Mouse (Mus musculus) gastrocnemius, adult 2 months (tissue): ENCODE data around the gene Creb3l1. TPM values are rescaled to one million over a fixed set of nuclear protein-coding genes. Genes with fewer than 3 reads are reported as not detected.

Experiments used
- DNase-seq: peaks from one replicate; pipeline ENCODE4 v3.0.0; 2022
- H3K27ac ChIP-seq: fragments of 200-600 bp; 2 replicates; pipeline ENCODE4 v1.8.1; 2022; ENCODE audit warnings: mild to moderate bottlenecking
- H3K4me3 ChIP-seq: fragments of 200-600 bp; 2 replicates; pipeline ENCODE4 v1.8.1; 2022; ENCODE audit warnings: mild to moderate bottlenecking, moderate library complexity
- CTCF ChIP-seq: fragments of 200-600 bp; IDR thresholded peaks from 2 replicates; pipeline ENCODE4 v1.8.1; 2022; ENCODE audit warnings: antibody characterized with exemption, mild to moderate bottlenecking, moderate library complexity
- intact Hi-C: fragments of 180-260 bp; cut with DNase I; formaldehyde crosslinking; loops from one replicate; pipeline ENCODE4 v1.15.1; 2025
- total RNA-seq, 2 experiments: library from RNA; stranded (reverse); gene quantifications; 2 replicates each; pipeline ENCODE4 v1.2.3; 2021

Gene Creb3l1
- total RNA-seq, 2 experiments from 2014 or later = 2.2 to 6.6 TPM

DNA sequence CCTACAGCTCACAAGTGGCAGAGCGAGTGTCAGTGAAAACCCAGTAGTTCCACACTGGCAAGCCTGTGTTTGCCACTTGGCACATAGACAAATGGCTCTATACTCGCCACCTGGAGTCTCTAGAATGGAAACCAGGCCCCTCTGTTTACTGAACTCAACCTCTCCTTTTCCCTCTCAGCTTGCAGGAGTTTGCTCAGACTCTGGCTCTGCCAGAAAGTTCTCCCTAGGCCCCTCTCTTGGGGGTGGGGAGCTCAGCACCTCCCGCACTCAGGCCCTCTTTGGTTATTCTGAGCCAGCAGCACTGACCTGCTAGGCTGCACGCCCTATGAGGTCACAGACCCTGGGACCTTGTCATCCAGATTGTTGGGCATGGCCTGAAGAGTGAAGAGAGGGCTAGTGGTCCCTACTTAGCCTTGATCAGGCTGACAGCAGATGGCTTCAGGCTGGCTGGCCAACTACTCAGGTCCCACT, 69.1 kb downstream of the Creb3l1 start:
- peak overlapping the region; percentile 82 for H3K27ac ChIP-seq
- no peak for TF ChIP-seq CTCF

DNA sequence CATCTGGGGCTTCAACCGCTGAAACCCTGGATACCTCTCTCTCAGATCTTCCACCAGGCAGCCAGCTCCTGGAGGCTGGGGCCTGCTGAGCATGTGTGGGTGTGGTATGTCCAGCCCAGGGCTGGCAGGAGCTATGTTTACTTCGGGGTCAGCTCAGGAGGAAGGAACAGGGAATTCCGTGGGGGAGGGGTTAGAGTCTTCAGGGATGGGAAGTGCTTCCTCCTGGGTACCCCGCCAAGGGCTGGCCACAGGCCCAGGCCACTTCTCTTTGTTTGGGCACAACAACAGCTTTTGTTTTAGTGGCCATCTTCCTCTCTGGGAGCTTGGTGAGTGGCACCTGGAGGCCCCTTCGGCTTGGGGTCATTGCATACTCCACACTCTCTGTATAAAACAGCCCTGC, 70.5 kb downstream of the Creb3l1 start:
- no peak; the same call in 1 of the 2 replicates for TF ChIP-seq CTCF
- H3K27ac ChIP-seq = peak overlapping the region; percentile 82
- intact Hi-C loops = no loop called here
- DNase-seq = peak; percentile 74
- peak overlapping the region; percentile 34; the same call in 1 of the 2 replicates for H3K4me3 ChIP-seq

More for the DNA sequence above, 69.1 kb downstream of the Creb3l1 start:
- no peak overlapping the region for H3K4me3 ChIP-seq
- DNase-seq = no peak
- intact Hi-C loops = no loop called here

DNA sequence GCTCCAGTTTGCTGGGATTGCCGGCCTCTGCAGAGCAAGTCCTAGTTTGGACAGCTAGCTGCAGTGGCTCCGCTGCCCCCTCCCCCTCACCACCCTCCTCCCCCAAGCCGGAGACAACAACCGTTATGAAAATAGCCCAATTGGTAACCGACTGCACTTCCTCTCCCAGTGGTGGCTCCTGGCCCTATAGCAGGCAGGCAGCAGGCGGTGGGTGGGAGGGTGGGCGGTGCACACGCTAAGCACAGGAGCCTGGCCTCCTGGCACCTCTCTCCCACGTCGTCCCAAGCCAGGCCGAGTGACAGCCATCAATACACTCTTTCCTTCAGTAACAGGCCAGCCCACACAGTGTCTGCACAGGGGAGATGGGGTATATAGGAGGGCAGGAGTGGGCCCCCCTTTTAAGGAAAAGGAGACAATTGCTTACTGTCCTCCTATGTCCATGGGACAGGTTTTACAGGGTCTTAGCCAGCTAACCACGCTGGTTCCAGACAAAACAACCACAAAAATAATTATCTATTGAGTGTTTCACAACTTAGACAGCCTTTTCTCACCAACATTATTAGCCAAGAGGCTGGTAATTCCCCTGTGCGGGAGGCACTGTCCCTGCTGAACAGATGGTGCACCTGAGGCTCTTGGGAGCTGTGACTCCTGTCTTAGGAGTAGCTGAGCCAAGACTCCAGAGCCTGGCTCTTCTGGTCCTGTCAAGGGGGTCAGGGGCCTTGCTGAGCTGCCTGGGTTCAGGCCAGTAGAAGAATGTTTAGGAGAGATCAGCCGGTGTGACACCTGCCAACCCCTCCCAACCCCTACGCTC, 73.8 kb downstream of the Creb3l1 start:
- Histone ChIP-seq H3K27ac (peak overlapping the region; percentile 99), H3K4me3 (peak overlapping the region; percentile 83)
- no peak for TF ChIP-seq CTCF
- intact Hi-C loops = no loop called here
- DNase-seq = peak; percentile 77

DNA sequence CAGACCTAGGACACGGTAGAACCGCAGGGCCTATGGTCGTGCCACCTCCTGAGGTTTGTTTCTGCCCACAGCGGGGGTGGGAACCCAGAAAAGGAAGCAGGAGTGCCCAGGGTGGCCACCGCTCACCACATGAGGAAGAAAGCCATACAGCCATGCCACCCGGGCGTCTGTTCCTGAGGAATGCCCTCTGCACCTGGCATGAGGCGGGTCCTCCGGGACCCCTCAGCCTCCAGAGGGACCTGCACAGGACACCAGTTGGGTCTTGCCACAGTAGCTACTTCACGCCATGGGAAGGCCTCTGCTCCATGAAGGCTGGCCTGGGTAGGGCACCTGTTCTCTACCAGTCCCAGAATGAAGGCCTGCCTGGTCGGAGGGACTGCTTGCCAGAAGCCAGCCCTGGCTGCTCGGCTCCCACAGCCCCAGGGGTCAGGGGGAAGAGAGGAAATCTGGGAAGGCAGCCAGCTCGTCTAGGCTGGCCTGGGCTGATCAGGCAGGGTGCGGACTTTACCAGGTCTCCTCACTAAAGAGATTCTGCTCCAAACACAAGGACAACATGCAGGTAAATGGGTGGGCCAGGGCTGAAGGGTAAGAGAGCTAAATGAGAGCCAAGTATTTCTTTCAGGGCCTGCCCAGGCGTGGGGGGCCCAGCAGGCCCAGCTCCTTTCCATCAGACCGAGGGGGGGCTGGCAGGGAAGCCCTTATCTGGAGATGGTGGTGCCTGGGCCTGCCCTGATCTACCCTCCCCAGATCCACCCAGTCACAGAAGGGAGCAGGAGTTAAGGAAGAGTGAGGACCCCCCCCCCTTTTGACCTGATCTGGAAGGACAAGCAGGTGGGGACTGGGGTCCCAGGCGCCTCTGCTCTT, 74.7 kb downstream of the Creb3l1 start:
- intact Hi-C loops = loop anchor here (10.0 kb wide), 1 partner anchor 1095 kb away; the partner anchor contains the start of gene Prdm11
- peak overlapping the region; percentile 99 for H3K27ac ChIP-seq
- peak; percentile 82 for DNase-seq

DNA sequence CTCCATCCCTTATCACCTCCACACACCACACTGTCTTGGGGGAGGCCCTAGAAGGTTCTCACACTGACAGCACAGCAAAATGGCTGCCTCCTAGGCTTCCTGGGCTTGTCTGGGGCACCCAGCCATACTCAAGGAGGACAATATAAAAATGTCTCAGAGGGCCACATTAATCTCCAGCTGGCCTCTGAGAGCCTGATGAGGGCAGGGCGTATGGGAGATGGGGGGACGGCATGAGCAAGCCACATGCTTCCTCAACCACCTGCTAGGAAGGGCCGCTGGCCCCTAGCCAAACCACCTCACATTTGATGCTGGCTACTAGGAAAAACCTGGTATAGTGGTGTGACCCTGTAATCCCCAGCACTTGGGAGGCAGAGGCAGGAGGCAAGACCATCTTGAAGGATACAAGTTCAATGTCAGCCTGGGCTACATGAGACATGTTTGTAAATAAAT, 75.5 kb downstream of the Creb3l1 start:
- intact Hi-C loops = loop anchor here (10.0 kb wide), 1 partner anchor 1096 kb away; the partner anchor contains the start of gene Prdm11
- H3K27ac ChIP-seq = peak overlapping the region; percentile 99
- TF ChIP-seq CTCF = no peak
- DNase-seq = peak; percentile 65
- H3K4me3 ChIP-seq = peak overlapping the region; percentile 83

More for the DNA sequence above, 74.7 kb downstream of the Creb3l1 start:
- TF ChIP-seq CTCF = no peak
- peak overlapping the region; percentile 83 for H3K4me3 ChIP-seq

DNA sequence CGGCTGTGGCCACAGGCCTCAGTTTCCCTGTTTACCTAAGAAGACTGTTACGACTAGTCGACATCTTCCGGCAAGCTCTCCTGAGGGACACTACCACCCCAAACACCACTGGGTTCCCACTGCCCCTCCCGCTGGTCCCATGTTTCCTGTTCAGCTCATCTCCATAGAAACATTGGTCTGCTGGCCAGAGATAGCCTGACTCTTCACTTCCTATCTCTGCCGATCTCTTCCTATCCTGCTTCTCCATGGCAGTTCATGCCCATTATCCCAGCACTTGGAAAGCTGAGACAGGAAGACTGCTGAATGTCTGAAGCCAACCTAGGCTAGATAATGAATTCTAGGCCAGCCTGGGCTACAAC, 76.2 kb downstream of the Creb3l1 start:
- H3K27ac ChIP-seq = peak overlapping the region; percentile 99
- DNase-seq = no peak
- TF ChIP-seq CTCF = no peak
- H3K4me3 ChIP-seq = peak overlapping the region; percentile 83
- intact Hi-C loops = loop anchor here (10.0 kb wide), 1 partner anchor 1097 kb away; the partner anchor contains the start of gene Prdm11

DNA sequence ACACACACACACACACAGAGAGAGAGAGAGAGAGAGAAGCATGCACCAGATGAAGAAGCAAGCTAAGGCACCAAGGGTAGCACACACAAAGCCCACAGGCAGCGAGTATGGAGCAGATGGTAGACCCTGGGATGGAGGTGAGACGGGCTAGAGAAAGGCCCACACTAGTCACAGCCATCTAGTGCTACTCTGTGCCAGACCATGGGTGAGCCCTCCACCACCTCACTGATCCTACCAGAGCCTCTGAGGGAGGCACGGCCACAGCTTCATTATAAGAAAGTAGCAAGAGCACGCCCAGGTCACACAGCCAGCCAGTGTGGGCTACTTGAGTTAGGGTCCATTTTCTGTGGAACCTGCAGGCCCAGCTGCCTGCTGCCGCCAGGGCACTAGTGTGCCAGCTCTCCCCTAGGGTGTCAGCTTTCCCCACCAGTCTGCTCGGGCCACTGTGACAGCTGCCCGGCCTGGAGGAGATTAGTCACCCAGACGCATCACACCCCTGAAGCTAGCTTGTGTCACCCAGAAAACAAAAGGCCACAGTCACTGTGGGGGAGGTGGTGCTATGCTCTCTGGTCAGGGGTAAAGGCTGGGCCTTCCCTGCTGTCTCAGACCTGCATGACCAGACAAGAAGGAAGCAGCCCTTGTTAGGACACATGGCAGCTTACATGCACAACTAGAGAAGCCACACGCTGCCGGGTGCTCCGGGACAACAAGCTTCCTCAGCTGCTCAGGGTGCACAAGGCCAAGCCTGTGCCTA, 76.7 kb downstream of the Creb3l1 start:
- Histone ChIP-seq H3K4me3 (peak overlapping the region; percentile 83), H3K27ac (peak overlapping the region; percentile 99)
- peak; percentile 21; the same call in 1 of the 2 replicates for TF ChIP-seq CTCF
- intact Hi-C loops = loop anchor here (2.0 to 10.0 kb wide), 2 partner anchors 39 to 1097 kb away; partner anchors contain the start of gene Prdm11
- peak; percentile 87 for DNase-seq

DNA sequence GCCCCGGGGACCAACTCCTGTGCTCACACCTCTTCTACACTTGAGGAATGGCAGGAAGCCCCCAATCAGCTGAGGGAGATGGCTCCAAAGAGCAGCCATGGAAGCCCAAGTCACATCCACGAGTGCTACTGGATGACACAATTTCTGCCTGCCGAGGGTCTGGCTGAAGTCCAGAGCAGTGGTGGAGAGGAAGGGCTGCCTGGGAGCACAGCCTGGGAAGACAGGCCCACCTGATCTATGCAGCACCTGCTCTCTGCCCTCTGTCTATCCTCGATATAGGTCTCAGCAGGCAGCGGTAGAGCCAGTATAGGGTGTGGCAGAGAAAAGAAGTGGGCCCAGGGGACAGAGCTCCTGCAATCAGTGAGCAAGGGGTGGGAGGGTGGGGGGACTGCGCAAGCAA, 77.5 kb downstream of the Creb3l1 start:
- Histone ChIP-seq H3K4me3 (peak overlapping the region; percentile 83), H3K27ac (peak overlapping the region; percentile 99)
- intact Hi-C loops = loop anchor here (1.0 to 10.0 kb wide), 3 partner anchors 12 to 1098 kb away; partner anchors contain the start of gene Prdm11
- TF ChIP-seq CTCF = no peak
- DNase-seq = peak; percentile 81

DNA sequence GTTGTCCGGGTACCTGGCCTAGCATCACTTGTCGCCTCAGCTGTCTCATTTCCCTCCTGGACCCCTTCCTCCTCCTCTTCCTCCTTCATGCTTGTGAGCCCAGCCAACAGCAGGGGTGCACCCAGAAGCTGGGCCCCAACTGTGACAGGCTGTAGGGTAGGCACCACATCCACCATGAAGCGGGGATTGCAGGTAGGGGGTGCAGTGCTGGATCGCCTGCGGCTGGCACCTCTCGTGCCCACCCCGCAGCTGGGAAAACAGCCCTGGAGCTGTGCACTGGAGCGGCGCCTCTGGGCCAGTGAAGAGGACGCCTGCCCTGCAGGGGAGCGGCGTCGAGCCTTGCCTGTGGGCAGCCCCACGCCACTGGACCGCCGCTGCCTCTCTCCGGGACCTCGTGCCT, 78.8 kb downstream of the Creb3l1 start, which contains the start of gene Gm9821:
Gm9821 (plus strand) TSS at position 221 of the 400 bp plus-strand sequence.
- DNase-seq = no peak
- H3K27ac ChIP-seq = peak within 1 kb of the TSS; percentile 99
- intact Hi-C loops = loop anchor here (10.0 kb wide), 1 partner anchor 1099 kb away; the partner anchor contains the start of gene Prdm11
- H3K4me3 ChIP-seq = peak within 1 kb of the TSS; percentile 83
- no peak for TF ChIP-seq CTCF

DNA sequence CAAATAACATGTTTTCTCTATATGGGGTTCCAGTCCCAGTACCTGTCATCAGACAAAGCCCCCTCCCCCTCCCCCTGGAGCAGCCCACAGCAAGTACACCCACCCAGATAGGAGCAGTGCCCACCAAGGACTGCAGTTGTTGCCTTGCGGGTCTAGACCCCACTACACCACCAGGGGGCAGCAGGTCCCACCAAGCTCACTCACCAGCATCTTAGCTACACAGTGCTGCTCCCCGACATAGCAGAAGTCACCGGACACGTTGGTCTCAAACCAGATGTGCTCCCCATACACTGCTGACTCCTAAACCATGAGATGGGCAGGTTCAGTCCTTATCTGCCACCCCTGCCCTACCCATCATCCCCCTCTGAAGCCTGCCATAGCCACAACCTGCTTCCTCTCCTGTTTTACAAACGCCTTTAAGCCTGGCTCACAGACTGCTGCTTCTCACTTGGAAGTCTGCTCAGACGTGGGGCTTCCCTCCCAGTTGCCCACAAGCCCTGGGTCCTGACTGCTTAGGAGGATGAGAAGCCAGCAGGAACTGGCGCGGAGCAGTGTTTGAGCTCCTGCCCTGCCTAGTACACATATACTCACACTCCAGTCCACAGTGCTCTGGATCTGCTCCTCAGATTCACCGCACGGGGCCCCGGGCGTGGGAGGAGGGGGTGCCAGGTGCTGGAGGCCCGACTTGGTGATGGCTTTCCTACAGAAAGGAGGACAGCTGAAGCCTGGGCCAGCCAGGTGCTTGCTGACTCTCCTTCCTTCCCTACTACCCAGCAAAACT, 79.9 kb downstream of the Creb3l1 start:
- TF ChIP-seq CTCF = peak; percentile 93
- Histone ChIP-seq H3K4me3 (peak overlapping the region; percentile 19), H3K27ac (peak overlapping the region; percentile 51)
- DNase-seq = peak; percentile 87
- intact Hi-C loops = loop anchor here (10.0 kb wide), 1 partner anchor 1100 kb away; the partner anchor contains the start of gene Prdm11

DNA sequence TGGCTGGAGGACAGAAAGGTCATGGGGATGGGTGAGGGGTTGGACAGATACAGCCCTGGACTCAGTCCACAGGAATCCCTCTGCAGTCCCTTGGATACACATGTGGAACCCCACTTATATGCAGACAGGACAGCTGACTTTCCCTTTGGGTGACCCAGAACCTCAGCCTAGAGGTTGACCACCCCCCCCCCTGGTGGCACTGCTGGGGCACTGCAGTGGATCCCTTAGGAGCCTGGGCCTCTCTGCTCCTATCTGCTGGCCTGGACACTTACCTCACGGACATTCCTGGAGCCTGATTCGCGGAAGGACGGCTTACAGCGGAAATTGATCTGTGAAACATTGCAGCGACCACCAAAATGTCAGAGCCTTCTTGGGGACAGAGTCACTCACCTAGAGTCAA, 81.9 kb downstream of the Creb3l1 start:
- intact Hi-C loops = loop anchor here (10.0 kb wide), 1 partner anchor 1102 kb away; the partner anchor contains the start of gene Prdm11

More for the DNA sequence above, 81.9 kb downstream of the Creb3l1 start:
- H3K4me3 ChIP-seq = no peak overlapping the region
- peak; percentile 51 for TF ChIP-seq CTCF
- H3K27ac ChIP-seq = no peak overlapping the region
- no peak for DNase-seq
